Mouse (Mus musculus): ENCODE measurements around the gene Cfap54.

- TF ChIP-seq CTCF (IDR thresholded peaks at IDR 0.05; ENCODE audit: low read depth, low read length) (no peak), GATA1 (IDR thresholded peaks at IDR 0.05; ENCODE audit: borderline replicate concordance, low read length) (no peak)
Measured at GRCm38 (mm10) chr10:93087504-93087903, 6.1 kb upstream of the Cfap54 start.
